Mouse (Mus musculus) lung, embryonic 14.5 days (tissue): ENCODE results near the gene Rbm4. TPM values are rescaled to one million over a fixed set of nuclear protein-coding genes. Genes with fewer than 3 reads are reported as not detected.

Experiments used
- ATAC-seq: fragments of 200-750 bp; cut with Nextera tagmentation; 2 replicates; pipeline ENCODE4 v1.8.0; 2017; ENCODE audit warnings: mild to moderate bottlenecking, moderate TSS enrichment, moderate library complexity; ENCODE audit not compliant: insufficient read depth
- DNase-seq: peaks from one replicate; pipeline ENCODE4 v3.0.0-alpha.2; 2015
- H3K27ac ChIP-seq: fragments of 300-500 bp; sonication (generic); 2 replicates; pipeline ENCODE4 v1.5.1; 2014; ENCODE audit warnings: low read depth, mild to moderate bottlenecking, moderate library complexity
- H3K27me3 ChIP-seq: fragments of 300-500 bp; sonication (generic); 2 replicates; pipeline ENCODE4 v1.6.1; 2014; ENCODE audit warnings: low read length, control low read depth; ENCODE audit not compliant: insufficient read depth
- H3K36me3 ChIP-seq: fragments of 300-500 bp; sonication (generic); 2 replicates; pipeline ENCODE4 v1.6.1; 2014; ENCODE audit warnings: control low read depth; ENCODE audit not compliant: insufficient read depth
- H3K4me1 ChIP-seq: fragments of 300-500 bp; sonication (generic); 2 replicates; pipeline ENCODE4 v1.6.1; 2014; ENCODE audit warnings: antibody characterized with exemption, control low read depth; ENCODE audit not compliant: insufficient read depth
- H3K4me2 ChIP-seq: fragments of 300-500 bp; sonication (generic); 2 replicates; pipeline ENCODE4 v1.6.1; 2014; ENCODE audit warnings: mild to moderate bottlenecking
- H3K4me3 ChIP-seq: fragments of 300-500 bp; sonication (generic); 2 replicates; pipeline ENCODE4 v1.5.1; 2014; ENCODE audit warnings: low read depth, low read length
- H3K9ac ChIP-seq: fragments of 300-500 bp; sonication (generic); 2 replicates; pipeline ENCODE4 v1.6.1; 2014
- H3K9me3 ChIP-seq: fragments of 300-500 bp; sonication (generic); 2 replicates; pipeline ENCODE4 v1.6.1; 2016; ENCODE audit warnings: low read depth, low read length, control low read depth
- CTCF ChIP-seq: IDR thresholded peaks from 2 replicates; pipeline ENCODE4 v1.5.1; 2016; ENCODE audit warnings: antibody characterized with exemption, low read depth
- WGBS: fragments of 180-500 bp; shearing (Covaris S2); extraction: QIAGEN DNeasy Blood & Tissue Kit; methylation state at CpG from one replicate; pipeline ENCODE4 v1.1.7; 2014; 5-methylcytosine and 5-hydroxymethylcytosine counted together
- polyA plus RNA-seq: library from polyadenylated mRNA; unstranded; fragments of >200 nt; fragmentation: Nextera tagmentation; extraction: Ambion mirVana; gene quantifications from 2 replicates; pipeline ENCODE4 v1.2.1, GENCODE M21; 2014

Gene Rbm4
- polyA plus RNA-seq, 1 experiment from 2014 or later = 62.8 TPM

GRCm38 (mm10) chr19:4811909-4812242 lies 18.2 kb upstream of the Rbm4 start:
- peak overlapping the region; percentile 87 for H3K27ac ChIP-seq
- H3K36me3 ChIP-seq = no peaks in the 10 kb centered on the region
- H3K4me1 ChIP-seq = peaks cover 15% of the 10 kb centered on the region; the same call in 1 of the 2 replicates
- no peak for DNase-seq
- ATAC-seq = peak; percentile 44
- peak overlapping the region; percentile 60 for H3K4me2 ChIP-seq
- peak overlapping the region; percentile 69 for H3K9ac ChIP-seq
- no peak for TF ChIP-seq CTCF
- 2% methylated on average over 12 of the region's 12 CpGs for WGBS
- H3K9me3 ChIP-seq = no peaks in the 10 kb centered on the region
- H3K4me3 ChIP-seq = peak overlapping the region; percentile 89
- no peaks in the 10 kb centered on the region for H3K27me3 ChIP-seq

GRCm38 (mm10) chr19:4811063-4811908 lies 17.6 kb upstream of the Rbm4 start, which contains the start of the genes Gm21992 and Rbm14:
Gm21992 (minus strand) TSS chr19:4811612.
Rbm14 (minus strand) TSS chr19:4811634.
- ATAC-seq (peak; percentile 99), DNase-seq (peak; percentile 99)
- TF ChIP-seq CTCF = no peak
- no peaks in the 10 kb centered on the region for H3K9me3 ChIP-seq
- H3K9ac ChIP-seq = peak within 1 kb of the TSS; percentile 69
- H3K4me1 ChIP-seq = peaks cover 15% of the 10 kb centered on the region; the same call in 1 of the 2 replicates
- H3K36me3 ChIP-seq = no peaks in the 10 kb centered on the region
- peak within 1 kb of the TSS; percentile 89 for H3K4me3 ChIP-seq
- peak within 1 kb of the TSS; percentile 97 for H3K4me2 ChIP-seq
- under 1% methylated on average over 83 of the region's 83 CpGs for WGBS
- H3K27ac ChIP-seq = peak within 1 kb of the TSS; percentile 97
- no peaks in the 10 kb centered on the region for H3K27me3 ChIP-seq

GRCm38 (mm10) chr19:4810746-4811062 lies 17.0 kb upstream of the Rbm4 start:
- WGBS = under 1% methylated on average over 17 of the region's 17 CpGs

GRCm38 (mm10) chr19:4810309-4810708 lies 16.6 kb upstream of the Rbm4 start:
- Histone ChIP-seq H3K9me3 (no peaks in the 10 kb centered on the region), H3K9ac (peak overlapping the region; percentile 69), H3K27me3 (no peaks in the 10 kb centered on the region), H3K4me2 (peak overlapping the region; percentile 97), H3K36me3 (no peaks in the 10 kb centered on the region), H3K27ac (no peak overlapping the region; the same call in 1 of the 2 replicates), H3K4me1 (peaks cover 15% of the 10 kb centered on the region; the same call in 1 of the 2 replicates), H3K4me3 (peak overlapping the region; percentile 89)
- ATAC-seq (no peak), DNase-seq (no peak)
- 1% methylated on average over 14 of the region's 14 CpGs for WGBS
- TF ChIP-seq CTCF = no peak

More at GRCm38 (mm10) chr19:4810746-4811062, 17.0 kb upstream of the Rbm4 start:
- DNase-seq = no peak
- Histone ChIP-seq H3K36me3 (no peaks in the 10 kb centered on the region), H3K4me1 (peaks cover 15% of the 10 kb centered on the region; the same call in 1 of the 2 replicates), H3K27me3 (no peaks in the 10 kb centered on the region), H3K9ac (peak overlapping the region; percentile 69), H3K4me2 (peak overlapping the region; percentile 97), H3K9me3 (no peaks in the 10 kb centered on the region), H3K4me3 (peak overlapping the region; percentile 89), H3K27ac (peak overlapping the region; percentile 97)
- ATAC-seq = no peak
- no peak for TF ChIP-seq CTCF

GRCm38 (mm10) chr19:4803283-4803682 lies 9.6 kb upstream of the Rbm4 start:
- no peak for ATAC-seq
- H3K36me3 ChIP-seq = peaks cover 56% of the 10 kb centered on the region

GRCm38 (mm10) chr19:4802691-4803091 lies 9.0 kb upstream of the Rbm4 start:
- Histone ChIP-seq H3K4me2 (no peak overlapping the region), H3K9ac (no peak overlapping the region), H3K4me3 (no peak overlapping the region), H3K27ac (no peak overlapping the region), H3K27me3 (no peaks in the 10 kb centered on the region), H3K9me3 (no peaks in the 10 kb centered on the region), H3K4me1 (no peaks in the 10 kb centered on the region; the same call in 1 of the 2 replicates), H3K36me3 (peaks cover 61% of the 10 kb centered on the region)
- ATAC-seq = no peak
- no peak for DNase-seq
- WGBS = 95% methylated on average over 7 of the region's 7 CpGs
- TF ChIP-seq CTCF = no peak

More at GRCm38 (mm10) chr19:4803283-4803682, 9.6 kb upstream of the Rbm4 start:
- no peak overlapping the region for H3K9ac ChIP-seq
- no peak for TF ChIP-seq CTCF
- no peaks in the 10 kb centered on the region for H3K27me3 ChIP-seq
- H3K27ac ChIP-seq = no peak overlapping the region
- H3K4me1 ChIP-seq = peaks cover 4% of the 10 kb centered on the region
- no peak overlapping the region for H3K4me3 ChIP-seq
- no peak overlapping the region for H3K4me2 ChIP-seq
- H3K9me3 ChIP-seq = no peaks in the 10 kb centered on the region
- DNase-seq = no peak
- 84% methylated on average over 10 of the region's 10 CpGs for WGBS

- Histone ChIP-seq H3K4me3 (no peak overlapping the region), H3K27ac (no peak overlapping the region), H3K4me2 (no peak overlapping the region), H3K4me1 (peaks cover 2% of the 10 kb centered on the region), H3K27me3 (no peaks in the 10 kb centered on the region), H3K36me3 (peaks cover 65% of the 10 kb centered on the region), H3K9me3 (no peaks in the 10 kb centered on the region), H3K9ac (no peak overlapping the region)
- TF ChIP-seq CTCF = no peak
- DNase-seq (no peak), ATAC-seq (no peak)
- WGBS = 93% methylated on average over 5 of the region's 5 CpGs
Observed at GRCm38 (mm10) chr19:4799083-4799482, 5.4 kb upstream of the Rbm4 start.
